Mouse (Mus musculus) gastrocnemius, postnatal 4 days (tissue): ENCODE measurements around the gene Serpina5. TPM values are rescaled to one million over a fixed set of nuclear protein-coding genes. Genes with fewer than 3 reads are reported as not detected.
"Not testable (repeated sequence)": the region's sequence is repeated elsewhere in the genome, so short reads cannot be mapped to it uniquely, and the experiment has no call there.

ENCODE experiments used
- DNase-seq, 2 experiments: peaks; one replicate each; pipeline ENCODE4 v3.0.0; 2021 to 2022; ENCODE audit warnings: low spot score in 2 of 2, mixed read lengths in 2 of 2
- long read RNA-seq, 2 experiments: library from polyadenylated mRNA; stranded (forward); transcript quantifications; one replicate each; pipeline ENCODE4 v2.0.0; 2021
- total RNA-seq, 2 experiments: library from RNA; stranded (reverse); gene quantifications; 2 replicates each; pipeline ENCODE4 v1.2.3; 2021

Serpina5 gene
- total RNA-seq, result not detected
- long read RNA-seq, experiment 1, result 0 reads
- long read RNA-seq, experiment 2, result 0 reads

DNA sequence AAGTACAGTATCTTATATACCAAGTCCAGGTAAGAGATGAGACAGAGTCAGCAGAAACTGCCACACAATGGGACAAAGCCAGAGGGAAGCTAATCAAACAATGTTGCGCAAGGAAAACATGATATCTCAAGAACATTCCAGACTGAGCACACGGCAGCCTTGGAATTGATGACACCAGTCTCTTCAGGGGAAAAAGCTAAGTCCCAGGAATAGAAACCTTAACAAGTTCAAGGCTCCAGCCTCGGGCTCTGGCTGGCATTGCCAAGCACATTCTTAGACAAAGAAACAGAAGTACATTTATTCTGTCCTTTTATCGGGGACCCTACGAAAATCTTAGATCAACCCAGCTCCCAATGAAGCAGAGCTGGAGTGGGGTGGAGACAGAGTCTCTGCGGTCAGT lies at the start of gene Serpina5:
Serpina5 (plus strand) TSS at position 346 of the 400 bp plus-strand sequence.
- no peak for DNase-seq

- DNase-seq, result no peak
These were observed 46.9 kb upstream of the Serpina5 start for GRCm38 (mm10) chr12:104053995-104054394.

GRCm38 (mm10) chr12:104055755-104056154 lies 45.2 kb upstream of the Serpina5 start:
- no peak for DNase-seq

DNA sequence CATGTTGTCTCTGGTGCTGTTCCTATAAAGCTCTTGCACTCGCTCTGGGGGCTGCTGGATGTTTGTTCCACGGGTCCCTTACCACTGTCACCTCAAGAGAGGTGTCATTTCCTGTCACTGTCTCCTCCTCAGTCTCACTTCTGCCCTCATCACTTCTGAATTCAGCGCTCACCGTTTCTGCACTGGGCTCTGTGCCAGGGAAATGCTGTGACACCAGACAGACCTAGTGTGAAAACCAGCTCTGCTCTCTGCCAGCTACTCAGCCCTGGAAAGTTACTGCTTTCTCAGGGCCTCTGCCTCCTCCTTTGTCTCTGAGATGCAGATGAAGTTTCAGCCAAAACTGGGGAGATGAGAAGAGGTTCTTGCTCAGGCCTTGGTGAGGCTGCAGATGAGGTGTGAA lies 43.9 kb upstream of the Serpina5 start:
- no peak for DNase-seq

DNA sequence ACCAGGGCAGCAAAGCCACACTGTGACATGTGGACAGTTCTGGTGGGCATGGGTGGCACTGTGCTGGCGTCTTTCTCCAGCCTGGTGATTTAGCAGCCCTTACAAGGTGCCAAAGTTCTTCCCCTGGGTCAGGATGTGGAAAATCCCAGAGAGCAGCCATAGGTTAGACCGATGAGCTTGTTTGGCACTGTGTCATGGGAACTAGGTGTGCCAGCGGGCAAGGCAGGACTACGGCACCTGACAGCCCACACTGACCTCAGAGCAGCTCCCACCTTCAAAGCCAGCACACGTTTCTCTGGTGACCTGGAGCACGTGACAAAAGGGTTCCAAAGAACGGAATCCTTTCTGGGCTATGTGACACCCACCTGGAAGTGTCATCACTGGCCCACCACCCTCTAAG lies 43.4 kb upstream of the Serpina5 start:
- no peak for DNase-seq

DNA sequence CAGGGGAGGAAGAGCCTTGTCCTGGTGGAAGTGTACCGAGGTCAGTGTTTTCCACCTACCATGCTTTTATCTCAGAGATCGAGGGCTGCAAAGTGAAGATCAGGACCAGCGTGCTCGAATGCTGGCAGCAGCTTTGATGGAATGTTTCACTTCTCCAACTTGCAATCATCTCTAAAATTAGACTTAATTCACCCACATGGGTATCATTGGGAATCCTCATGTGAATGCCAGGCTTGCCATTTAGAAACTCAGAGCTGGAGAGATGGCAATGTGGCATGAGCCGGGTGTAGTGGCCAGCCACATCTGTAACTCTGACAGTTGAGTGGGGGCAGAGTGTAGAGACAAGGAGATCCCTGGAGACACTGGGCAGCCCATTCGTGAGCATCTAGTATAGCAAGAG lies 40.8 kb upstream of the Serpina5 start:
- DNase-seq, result no peak

DNA sequence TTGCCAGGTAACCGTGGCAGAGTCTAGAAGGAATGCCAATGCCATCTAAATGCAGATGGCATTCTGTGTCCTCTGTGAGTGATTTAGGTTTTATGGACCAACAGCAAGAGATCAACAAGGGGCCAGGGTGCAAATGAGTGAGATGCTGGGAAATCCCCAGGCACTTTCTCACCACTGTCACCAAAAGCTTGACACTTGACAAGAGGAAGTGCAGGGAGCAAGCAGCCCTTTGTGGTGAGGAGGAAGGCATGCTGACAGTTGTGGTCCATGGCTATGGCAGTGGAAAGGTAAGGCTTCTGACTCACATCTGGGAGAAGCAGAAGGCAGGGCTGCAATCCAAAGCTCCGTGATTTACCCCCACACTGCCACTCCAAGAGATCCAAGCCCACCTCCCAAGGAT lies 39.1 kb upstream of the Serpina5 start:
- no peak for DNase-seq

DNA sequence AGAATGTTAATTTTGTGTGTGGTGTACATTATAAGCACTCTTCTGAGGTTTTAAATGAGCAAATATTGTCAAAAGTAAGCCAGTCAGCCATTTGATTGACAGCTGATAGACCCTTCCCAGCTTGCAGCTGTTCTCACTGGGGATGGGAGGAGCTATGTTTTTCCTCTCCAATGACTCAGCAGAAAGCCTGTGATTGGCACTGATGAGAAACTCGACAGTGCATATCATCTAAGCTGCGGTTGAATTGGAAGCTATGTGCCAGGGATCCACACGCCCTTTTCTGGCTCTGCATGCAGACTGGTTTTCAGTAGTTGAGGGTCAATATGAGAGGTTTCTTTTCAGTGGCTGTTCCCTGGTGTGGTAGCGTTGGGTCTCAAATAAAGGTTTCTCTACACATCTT lies 36.4 kb upstream of the Serpina5 start:
- no peak for DNase-seq

GRCm38 (mm10) chr12:104064996-104065395 lies 35.9 kb upstream of the Serpina5 start:
- DNase-seq, result no peak

GRCm38 (mm10) chr12:104066241-104066640 lies 34.7 kb upstream of the Serpina5 start:
- peak in 1 of 2 experiments; percentile 56 for DNase-seq

GRCm38 (mm10) chr12:104067549-104067948 lies 33.4 kb upstream of the Serpina5 start:
- peak; percentile 26 to 60 for DNase-seq

- DNase-seq, result peak; percentile 48 to 79
These were observed 31.3 kb upstream of the Serpina5 start for GRCm38 (mm10) chr12:104069620-104070019.

DNA sequence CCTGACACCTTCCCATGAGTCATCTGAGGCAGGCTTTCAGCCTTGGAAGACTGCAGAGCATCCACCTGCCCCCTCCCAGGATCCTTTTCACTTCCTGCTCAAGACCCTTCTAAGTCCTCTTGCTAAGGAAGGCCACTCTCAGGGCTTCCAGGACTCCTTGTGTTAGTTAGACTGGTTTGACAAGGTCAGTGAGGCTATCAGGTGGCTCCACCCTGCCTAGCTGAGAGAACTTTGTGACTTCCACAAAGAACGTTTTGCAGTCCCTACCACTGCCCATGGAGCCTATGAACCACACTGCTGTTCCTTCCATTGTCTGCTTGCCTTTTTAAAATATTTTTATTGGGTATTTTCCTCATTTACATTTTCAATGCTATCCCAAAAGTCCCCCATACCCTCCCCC lies 29.2 kb upstream of the Serpina5 start:
- DNase-seq, result no peak

GRCm38 (mm10) chr12:104072286-104072685 lies 28.6 kb upstream of the Serpina5 start:
- DNase-seq, result no peak

DNA sequence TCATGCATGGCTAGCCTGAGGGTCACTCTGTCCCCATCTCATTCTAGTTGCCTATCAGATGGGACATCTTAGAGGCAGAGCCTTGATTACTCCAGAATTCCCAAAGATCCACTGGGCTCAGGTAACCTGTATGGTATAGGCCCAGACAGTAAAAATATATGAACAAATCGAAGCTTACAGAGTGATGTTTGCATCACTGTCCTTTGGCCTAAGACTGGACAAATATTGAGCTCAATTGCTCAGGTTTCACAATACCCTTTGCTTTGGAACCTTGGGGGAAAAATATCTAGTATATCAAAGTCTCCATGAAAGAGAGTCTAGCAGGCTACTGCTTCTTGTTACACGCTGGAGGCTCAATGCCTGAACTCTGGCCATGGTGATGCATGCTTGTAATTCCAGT lies 10.8 kb upstream of the Serpina5 start:
- no peak for DNase-seq

- DNase-seq, result no peak
These were observed 9.6 kb upstream of the Serpina5 start for GRCm38 (mm10) chr12:104091303-104091702.

DNA sequence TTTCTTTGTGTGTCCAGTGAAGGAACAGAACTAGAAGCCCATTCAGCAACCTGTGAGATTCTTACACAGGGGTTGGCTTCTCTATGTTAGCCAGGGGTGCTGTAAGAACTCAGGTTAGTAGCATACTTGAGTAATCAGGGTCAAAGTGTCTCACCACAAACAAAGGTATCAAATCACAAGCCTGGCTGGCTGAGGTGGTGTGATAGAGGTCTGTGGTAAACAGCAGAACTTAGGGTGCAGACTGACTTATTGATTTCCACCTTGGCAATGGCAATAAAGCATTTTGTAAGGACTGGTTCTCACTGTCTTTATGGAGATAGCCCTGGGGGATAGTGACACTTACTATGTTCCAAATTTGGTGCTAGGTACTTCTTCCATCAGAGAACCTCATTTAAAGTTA lies 4.9 kb downstream of the Serpina5 start:
- no peak for DNase-seq

GRCm38 (mm10) chr12:104106919-104107318 lies 6.0 kb downstream of the Serpina5 start:
- no peak for DNase-seq

DNA sequence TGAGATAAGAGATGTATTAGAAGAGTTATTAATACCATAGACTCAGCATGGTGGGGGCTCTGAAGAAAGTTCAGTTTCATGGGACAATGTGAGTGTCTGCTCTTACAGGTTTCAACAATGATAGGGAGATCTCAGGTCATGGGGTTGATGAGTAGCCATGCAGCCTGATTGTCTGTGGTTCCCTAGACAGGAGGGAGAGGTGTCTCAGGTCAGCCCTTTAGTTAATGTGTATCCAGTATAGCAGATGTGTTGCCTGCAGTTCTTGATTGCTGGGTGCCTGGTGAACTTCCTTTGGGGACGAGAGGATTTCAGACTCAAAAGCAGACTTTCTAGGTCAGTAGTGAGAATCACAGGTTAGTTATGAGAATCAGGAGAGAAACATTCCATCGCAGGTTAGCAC lies 7.6 kb downstream of the Serpina5 start:
- DNase-seq, result no peak

DNA sequence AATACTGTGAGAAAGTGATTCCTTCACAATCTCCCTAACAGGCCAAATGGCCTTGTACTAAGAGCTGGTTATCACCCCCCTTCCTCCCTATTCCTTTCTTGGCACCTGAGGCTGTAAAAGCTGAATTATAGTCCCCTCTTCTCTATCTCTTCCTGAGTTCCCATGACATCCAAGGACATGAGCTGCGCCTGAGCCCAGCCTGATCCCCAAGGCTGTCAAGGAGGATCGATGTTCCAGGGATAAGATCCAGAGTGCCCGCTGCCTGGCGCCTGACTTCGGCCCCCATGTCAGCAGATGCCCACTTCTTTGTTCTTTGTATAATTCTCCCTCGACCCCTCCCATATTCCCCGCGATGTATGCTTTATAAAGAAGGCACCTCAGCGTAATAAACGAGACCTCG lies 11.4 kb downstream of the Serpina5 start, which contains the start of gene Serpina3a:
Serpina3a (plus strand) TSS at position 392 of the 400 bp plus-strand sequence.
- not testable (repeated sequence) for DNase-seq

DNA sequence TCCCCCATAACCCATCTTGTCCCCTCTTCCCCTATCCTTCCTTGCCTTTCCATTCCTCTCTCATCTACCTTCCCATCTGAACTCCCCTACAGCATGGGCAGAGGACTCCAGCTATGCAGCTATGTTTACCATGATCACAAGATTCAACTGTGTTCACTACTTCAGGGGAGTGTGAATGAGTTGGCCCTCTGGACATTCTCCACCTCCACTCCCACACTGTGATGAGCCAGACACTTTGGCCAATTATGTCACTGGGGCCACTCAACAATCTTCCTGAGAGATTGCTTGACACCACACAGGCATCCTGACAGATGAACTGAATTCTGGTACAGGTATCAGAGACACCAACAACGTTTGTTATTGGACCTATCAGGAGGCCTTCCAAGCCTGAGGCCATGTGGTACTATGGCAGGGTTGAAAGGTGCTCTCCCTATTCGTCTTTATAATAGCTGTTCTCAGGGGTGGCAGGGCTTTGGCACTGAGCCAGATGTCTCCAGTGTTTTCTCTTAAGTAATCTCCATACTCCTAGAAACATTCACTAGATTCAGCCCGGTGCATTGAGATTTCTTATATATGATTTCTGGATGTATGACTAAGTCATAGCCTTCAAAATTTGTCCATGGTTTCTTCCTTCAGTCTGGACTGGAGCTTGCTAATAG lies 14.1 kb downstream of the Serpina5 start:
- no peak for DNase-seq

DNA sequence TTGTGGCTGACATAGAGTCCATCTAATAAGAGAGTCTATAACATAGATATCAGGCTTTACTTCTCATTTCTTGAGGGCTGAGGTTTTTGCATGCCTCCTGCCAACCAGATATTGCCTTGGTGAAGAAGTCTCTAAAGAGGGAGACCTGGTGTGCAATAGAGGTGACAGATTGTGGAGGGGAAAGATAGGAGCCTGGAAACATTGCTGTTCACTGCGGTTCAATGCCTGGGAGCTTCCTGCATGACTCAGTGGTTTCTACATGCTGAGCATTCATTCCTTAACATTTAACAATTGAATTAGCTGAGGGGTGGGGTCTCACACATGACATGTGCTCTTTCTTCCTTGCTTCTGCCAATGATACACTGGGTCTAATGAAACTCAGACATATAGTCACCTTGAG lies 22.2 kb downstream of the Serpina5 start:
- DNase-seq, result no peak

- no peak for DNase-seq
These were observed 23.1 kb downstream of the Serpina5 start for GRCm38 (mm10) chr12:104123996-104124395.
